Mouse (Mus musculus): ENCODE measurements at regions not wholly inside any gene's neighbourhood (a gene's known extent, or its start where the extent isn't known, plus 50 kb on each side); places are given as distances from the start of the nearest gene placed in this dataset.
"Not testable (repeated sequence)": the region's sequence is repeated elsewhere in the genome, so short reads cannot be mapped to it uniquely, and the experiment has no call there.

- no peak for DNase-seq (ENCODE audit: low read depth in 1 of 2, low spot score in 2 of 2)
- TF ChIP-seq CTCF (IDR thresholded peaks at IDR 0.05; ENCODE audit: extremely low read depth, insufficient read depth, insufficient read length, insufficient replicate concordance): no peak
- no peak for TF ChIP-seq POLR2A (IDR thresholded peaks at IDR 0.05; ENCODE audit: low read depth, low read length)
- 65% methylated on average over 4 of the region's 4 CpGs for WGBS
- no peak overlapping the region for H3K4me3 ChIP-seq (ENCODE audit: extremely low read depth, insufficient read depth, insufficient read length)
- no peaks in the 10 kb centered on the region for H3K27me3 ChIP-seq (ENCODE audit: control insufficient read depth, insufficient read depth, low read length)
- H3K27ac ChIP-seq (ENCODE audit: insufficient read depth, low read length): no peak overlapping the region
- no peaks in the 10 kb centered on the region for H3K36me3 ChIP-seq (ENCODE audit: control insufficient read depth, insufficient read depth, low read length)
- no peaks in the 10 kb centered on the region for H3K4me1 ChIP-seq (ENCODE audit: control insufficient read depth, insufficient read depth, insufficient read length)
Measured at GRCm38 (mm10) chr9:31642169-31642568, 177.9 kb upstream of the Tmem45b start.

GRCm38 (mm10) chr9:31628291-31628690 lies 164.0 kb upstream of the Tmem45b start:
- 81% methylated on average over 6 of the region's 6 CpGs for WGBS
- DNase-seq (ENCODE audit: low read depth in 1 of 2, low spot score in 2 of 2): no peak
- H3K27me3 ChIP-seq (ENCODE audit: control insufficient read depth, insufficient read depth, low read length): no peaks in the 10 kb centered on the region
- no peak overlapping the region for H3K4me3 ChIP-seq (ENCODE audit: extremely low read depth, insufficient read depth, insufficient read length)
- H3K4me1 ChIP-seq (ENCODE audit: control insufficient read depth, insufficient read depth, insufficient read length): no peaks in the 10 kb centered on the region
- TF ChIP-seq POLR2A (IDR thresholded peaks at IDR 0.05; ENCODE audit: low read depth, low read length) (no peak), CTCF (IDR thresholded peaks at IDR 0.05; ENCODE audit: extremely low read depth, insufficient read depth, insufficient read length, insufficient replicate concordance) (no peak)
- no peak overlapping the region for H3K27ac ChIP-seq (ENCODE audit: insufficient read depth, low read length)
- H3K36me3 ChIP-seq (ENCODE audit: control insufficient read depth, insufficient read depth, low read length): no peaks in the 10 kb centered on the region

GRCm38 (mm10) chr9:31621553-31621952 lies 157.3 kb upstream of the Tmem45b start:
- not testable (repeated sequence) for H3K4me1 ChIP-seq (ENCODE audit: control insufficient read depth, insufficient read depth, insufficient read length); H3K4me3 ChIP-seq (ENCODE audit: extremely low read depth, insufficient read depth, insufficient read length); H3K27me3 ChIP-seq (ENCODE audit: control insufficient read depth, insufficient read depth, low read length); H3K36me3 ChIP-seq (ENCODE audit: control insufficient read depth, insufficient read depth, low read length); DNase-seq (ENCODE audit: low read depth in 1 of 2, low spot score in 2 of 2); H3K27ac ChIP-seq (ENCODE audit: insufficient read depth, low read length)
- 94% methylated on average over 7 of the region's 7 CpGs for WGBS

GRCm38 (mm10) chr9:31619344-31619743 lies 155.1 kb upstream of the Tmem45b start:
- no peak overlapping the region for H3K27ac ChIP-seq (ENCODE audit: insufficient read depth, low read length)
- no peaks in the 10 kb centered on the region for H3K27me3 ChIP-seq (ENCODE audit: control insufficient read depth, insufficient read depth, low read length)
- H3K4me1 ChIP-seq (ENCODE audit: control insufficient read depth, insufficient read depth, insufficient read length): no peaks in the 10 kb centered on the region
- 62% methylated on average over 6 of the region's 6 CpGs for WGBS
- no peak for TF ChIP-seq CTCF (IDR thresholded peaks at IDR 0.05; ENCODE audit: extremely low read depth, insufficient read depth, insufficient read length, insufficient replicate concordance)
- no peak for TF ChIP-seq POLR2A (IDR thresholded peaks at IDR 0.05; ENCODE audit: low read depth, low read length)
- no peaks in the 10 kb centered on the region for H3K36me3 ChIP-seq (ENCODE audit: control insufficient read depth, insufficient read depth, low read length)
- no peak overlapping the region for H3K4me3 ChIP-seq (ENCODE audit: extremely low read depth, insufficient read depth, insufficient read length)
- no peak for DNase-seq (ENCODE audit: low read depth in 1 of 2, low spot score in 2 of 2)

GRCm38 (mm10) chr9:31614250-31614945 lies 150.1 kb upstream of the Tmem45b start:
- DNase-seq (ENCODE audit: low read depth in 1 of 2, low spot score in 2 of 2): no peak
- no peak for TF ChIP-seq CTCF (IDR thresholded peaks at IDR 0.05; ENCODE audit: extremely low read depth, insufficient read depth, insufficient read length, insufficient replicate concordance)
- TF ChIP-seq POLR2A (IDR thresholded peaks at IDR 0.05; ENCODE audit: low read depth, low read length): no peak
- 65% methylated on average over 13 of the region's 13 CpGs for WGBS
- no peak overlapping the region for H3K4me3 ChIP-seq (ENCODE audit: extremely low read depth, insufficient read depth, insufficient read length)
- H3K4me1 ChIP-seq (ENCODE audit: control insufficient read depth, insufficient read depth, insufficient read length): no peaks in the 10 kb centered on the region
- H3K27ac ChIP-seq (ENCODE audit: insufficient read depth, low read length): no peak overlapping the region
- no peaks in the 10 kb centered on the region for H3K27me3 ChIP-seq (ENCODE audit: control insufficient read depth, insufficient read depth, low read length)
- H3K36me3 ChIP-seq (ENCODE audit: control insufficient read depth, insufficient read depth, low read length): no peaks in the 10 kb centered on the region

- WGBS: 70% methylated on average over 8 of the region's 8 CpGs
- no peak for DNase-seq (ENCODE audit: low read depth in 1 of 2, low spot score in 2 of 2)
- Histone ChIP-seq H3K36me3 (ENCODE audit: control insufficient read depth, insufficient read depth, low read length) (no peaks in the 10 kb centered on the region), H3K27ac (ENCODE audit: insufficient read depth, low read length) (no peak overlapping the region), H3K4me3 (ENCODE audit: extremely low read depth, insufficient read depth, insufficient read length) (no peak overlapping the region), H3K4me1 (ENCODE audit: control insufficient read depth, insufficient read depth, insufficient read length) (no peaks in the 10 kb centered on the region), H3K27me3 (ENCODE audit: control insufficient read depth, insufficient read depth, low read length) (no peaks in the 10 kb centered on the region)
- TF ChIP-seq POLR2A (IDR thresholded peaks at IDR 0.05; ENCODE audit: low read depth, low read length): no peak
- no peak for TF ChIP-seq CTCF (IDR thresholded peaks at IDR 0.05; ENCODE audit: extremely low read depth, insufficient read depth, insufficient read length, insufficient replicate concordance)
Measured at GRCm38 (mm10) chr9:31611036-31611695, 146.9 kb upstream of the Tmem45b start.

- Histone ChIP-seq H3K4me1 (ENCODE audit: control insufficient read depth, insufficient read depth, insufficient read length) (no peaks in the 10 kb centered on the region), H3K36me3 (ENCODE audit: control insufficient read depth, insufficient read depth, low read length) (no peaks in the 10 kb centered on the region), H3K4me3 (ENCODE audit: extremely low read depth, insufficient read depth, insufficient read length) (no peak overlapping the region), H3K27me3 (ENCODE audit: control insufficient read depth, insufficient read depth, low read length) (no peaks in the 10 kb centered on the region), H3K27ac (ENCODE audit: insufficient read depth, low read length) (no peak overlapping the region)
- WGBS: 70% methylated on average over 4 of the region's 4 CpGs
- no peak for DNase-seq (ENCODE audit: low read depth in 1 of 2, low spot score in 2 of 2)
- TF ChIP-seq CTCF (IDR thresholded peaks at IDR 0.05; ENCODE audit: extremely low read depth, insufficient read depth, insufficient read length, insufficient replicate concordance) (no peak), POLR2A (IDR thresholded peaks at IDR 0.05; ENCODE audit: low read depth, low read length) (no peak)
Measured at GRCm38 (mm10) chr9:31610631-31611030, 146.4 kb upstream of the Tmem45b start.

Measured in spleen, adult 2 months (tissue).